Comparison of ENCODE assay signal across 8 mouse cellular contexts in genomic region chr4:62560963-62561629, GRCm38 (mm10). TPM values are rescaled to one million over a fixed set of nuclear protein-coding genes. Genes with fewer than 3 reads are reported as not detected.
DNase-seq lines count a peak whose midpoint lies in the region; ATAC-seq and TF ChIP-seq lines count a peak whose summit lies in the region.

No protein-coding gene starts in this region.

- no peak overlapping the region for H3K4me3 ChIP-seq in heart, embryonic 12.5 days
- no peak overlapping the region for H3K4me3 ChIP-seq in forebrain, postnatal 0 days (ENCODE audit: low read depth, low read length)
- no peak overlapping the region for H3K4me3 ChIP-seq in hindbrain, postnatal 0 days (ENCODE audit: low read length)
- H3K4me3 ChIP-seq in midbrain, embryonic 11.5 days (ENCODE audit: low read depth, low read length), result no peak overlapping the region

- H3K4me2 ChIP-seq in heart, embryonic 12.5 days, result no peak overlapping the region
- H3K4me2 ChIP-seq in forebrain, postnatal 0 days (ENCODE audit: low read depth), result 0 out of 2 replicates have a peak overlapping the region, but pooled peaks have one; percentile 14
- H3K4me2 ChIP-seq in hindbrain, postnatal 0 days (ENCODE audit: low read depth, low read length), result no peak overlapping the region
- no peak overlapping the region for H3K4me2 ChIP-seq in midbrain, embryonic 11.5 days

- peaks cover 32% of the 10 kb centered on the region for H3K4me1 ChIP-seq in heart, embryonic 12.5 days (replicated peaks)
- no peaks in the 10 kb centered on the region; the same call in 1 of the 2 replicates for H3K4me1 ChIP-seq in forebrain, postnatal 0 days (ENCODE audit: insufficient read depth)
- no peaks in the 10 kb centered on the region for H3K4me1 ChIP-seq in hindbrain, postnatal 0 days (ENCODE audit: insufficient read depth, low read length)
- no peaks in the 10 kb centered on the region for H3K4me1 ChIP-seq in midbrain, embryonic 11.5 days (ENCODE audit: control insufficient read depth, insufficient read depth, low read length)

- WGBS in heart, embryonic 12.5 days, result 21% methylated on average over 4 of the region's 4 CpGs
- 23% methylated on average over 4 of the region's 4 CpGs for WGBS in forebrain, postnatal 0 days
- 24% methylated on average over 4 of the region's 4 CpGs for WGBS in hindbrain, postnatal 0 days
- WGBS in midbrain, embryonic 11.5 days, result 25% methylated on average over 4 of the region's 4 CpGs

- no peaks in the 10 kb centered on the region for H3K36me3 ChIP-seq in heart, embryonic 12.5 days
- H3K36me3 ChIP-seq in forebrain, postnatal 0 days (ENCODE audit: insufficient read depth), result no peaks in the 10 kb centered on the region
- no peaks in the 10 kb centered on the region for H3K36me3 ChIP-seq in hindbrain, postnatal 0 days (ENCODE audit: insufficient read depth, low read length)
- H3K36me3 ChIP-seq in midbrain, embryonic 11.5 days (ENCODE audit: control insufficient read depth, insufficient read depth, low read length), result no peaks in the 10 kb centered on the region

- no peak overlapping the region for H3K9ac ChIP-seq in heart, embryonic 12.5 days
- 0 out of 2 replicates have a peak overlapping the region, but pooled peaks have one; percentile 4 for H3K9ac ChIP-seq in forebrain, postnatal 0 days
- H3K9ac ChIP-seq in hindbrain, postnatal 0 days (replicated peaks; ENCODE audit: low read length), result no peak overlapping the region
- H3K9ac ChIP-seq in midbrain, embryonic 11.5 days (ENCODE audit: low read length), result 0 out of 2 replicates have a peak overlapping the region, but pooled peaks have one; percentile 20

- ATAC-seq in heart, embryonic 12.5 days (ENCODE audit: insufficient number of reproducible peaks, low FRiP score), result no peak
- peak; percentile 87 for ATAC-seq in forebrain, postnatal 0 days
- peak; percentile 81 for ATAC-seq in hindbrain, postnatal 0 days
- ATAC-seq in midbrain, embryonic 11.5 days (ENCODE audit: low FRiP score), result peak; percentile 83

- peak; percentile 80 to 88 for DNase-seq in heart, adult 18-20 months
- peak; percentile 57 for DNase-seq in cerebellum, adult 11-12 months
- peak; percentile 90 for DNase-seq in forebrain, postnatal 0 days
- DNase-seq in hindbrain, postnatal 0 days (ENCODE audit: low spot score), result peak; percentile 93
- peak; percentile 75 to 82 for DNase-seq in left cerebral cortex, adult 18-20 months (ENCODE audit: low spot score in 2 of 2)
- peak; percentile 96 for DNase-seq in midbrain, embryonic 11.5 days (ENCODE audit: low spot score, missing footprints)
- DNase-seq in right cerebral cortex, postnatal 36 days (ENCODE audit: low spot score in 2 of 2), result peak; percentile 33 to 61

- H3K27me3 ChIP-seq in heart, embryonic 12.5 days (replicated peaks), result peaks cover 68% of the 10 kb centered on the region
- H3K27me3 ChIP-seq in forebrain, postnatal 0 days (ENCODE audit: insufficient read depth, low read length), result no peaks in the 10 kb centered on the region
- no peaks in the 10 kb centered on the region for H3K27me3 ChIP-seq in hindbrain, postnatal 0 days (ENCODE audit: insufficient read depth, low read length)
- no peaks in the 10 kb centered on the region for H3K27me3 ChIP-seq in midbrain, embryonic 11.5 days (ENCODE audit: control insufficient read depth, insufficient read depth, low read length)

- TF ChIP-seq CTCF in forebrain, postnatal 0 days (IDR thresholded peaks at IDR 0.05; ENCODE audit: low read depth), result peak; percentile 92
- peak; percentile 87 for TF ChIP-seq CTCF in hindbrain, postnatal 0 days (IDR thresholded peaks at IDR 0.05; ENCODE audit: low read depth)

- H3K9me3 ChIP-seq in heart, embryonic 12.5 days (replicated peaks), result no peaks in the 10 kb centered on the region
- H3K9me3 ChIP-seq in forebrain, postnatal 0 days (ENCODE audit: low read length), result no peaks in the 10 kb centered on the region
- H3K9me3 ChIP-seq in hindbrain, postnatal 0 days (ENCODE audit: low read length), result no peaks in the 10 kb centered on the region
- H3K9me3 ChIP-seq in midbrain, embryonic 11.5 days (ENCODE audit: control insufficient read depth, low read length), result no peaks in the 10 kb centered on the region

- H3K27ac ChIP-seq in heart, embryonic 12.5 days (ENCODE audit: poor library complexity, severe bottlenecking), result no peak overlapping the region
- H3K27ac ChIP-seq in forebrain, postnatal 0 days (ENCODE audit: low read depth, low read length), result no peak overlapping the region
- H3K27ac ChIP-seq in hindbrain, postnatal 0 days, result no peak overlapping the region
- no peak overlapping the region for H3K27ac ChIP-seq in midbrain, embryonic 11.5 days (ENCODE audit: low read depth, low read length)

RNA-seq across cellular contexts. Expression of gene Rgs3, which starts 1.4 kb away (rescaled TPM):
- 10 to 100 TPM; 21.5 to 25.9 TPM for total RNA-seq in heart, adult 18-20 months (2021)
- polyA plus RNA-seq in heart, embryonic 12.5 days (2016; fragmentation: Nextera tagmentation; extraction: Ambion mirVana), result 60.5 and 73.7 TPM in 2 replicates
- total RNA-seq in forebrain, postnatal 0 days (2014; rRNA removed), result 56.1 and 63.5 TPM in 2 replicates
- polyA plus RNA-seq in forebrain, postnatal 0 days (2015; fragmentation: Nextera tagmentation; extraction: Ambion mirVana), result 34.7 and 47.3 TPM in 2 replicates
- total RNA-seq in hindbrain, postnatal 0 days (2014; rRNA removed), result 71.0 and 71.9 TPM in 2 replicates
- polyA plus RNA-seq in hindbrain, postnatal 0 days (2015; fragmentation: Nextera tagmentation; extraction: Ambion mirVana), result 44.3 and 44.6 TPM in 2 replicates
- total RNA-seq in left cerebral cortex, adult 18-20 months (2021), result 10 to 100 TPM; 25.7 TPM
- 22.3 and 23.9 TPM in 2 replicates for polyA plus RNA-seq in midbrain, embryonic 11.5 days (2014; fragmentation: Nextera tagmentation; extraction: Ambion mirVana)

RNA-seq across cellular contexts. Expression of gene 4933430I17Rik, which starts 35.9 kb away (rescaled TPM):
- total RNA-seq in heart, adult 18-20 months (2021), result not detected
- polyA plus RNA-seq in heart, embryonic 12.5 days (2016; fragmentation: Nextera tagmentation; extraction: Ambion mirVana), result 0.31 and 0.43 TPM in 2 replicates
- total RNA-seq in forebrain, postnatal 0 days (2014; rRNA removed), result 0.31 and 0.38 TPM in 2 replicates
- polyA plus RNA-seq in forebrain, postnatal 0 days (2015; fragmentation: Nextera tagmentation; extraction: Ambion mirVana), result 0.50 and 0.72 TPM in 2 replicates
- 1.0 TPM in 1 of 2 replicates, not detected in the other for total RNA-seq in hindbrain, postnatal 0 days (2014; rRNA removed)
- 0.74 and 0.83 TPM in 2 replicates for polyA plus RNA-seq in hindbrain, postnatal 0 days (2015; fragmentation: Nextera tagmentation; extraction: Ambion mirVana)
- total RNA-seq in left cerebral cortex, adult 18-20 months (2021), result under 1 TPM; 0.46 to 0.80 TPM
- 1.1 and 1.8 TPM in 2 replicates for polyA plus RNA-seq in midbrain, embryonic 11.5 days (2014; fragmentation: Nextera tagmentation; extraction: Ambion mirVana)

RNA-seq across cellular contexts. Expression of gene Pole3, which starts 36.2 kb away (rescaled TPM):
- total RNA-seq in heart, adult 18-20 months (2021), result 10 to 100 TPM; 17.7 to 19.5 TPM
- polyA plus RNA-seq in heart, embryonic 12.5 days (2016; fragmentation: Nextera tagmentation; extraction: Ambion mirVana), result 53.6 and 59.9 TPM in 2 replicates
- total RNA-seq in forebrain, postnatal 0 days (2014; rRNA removed), result 29.1 and 36.6 TPM in 2 replicates
- 52.2 and 68.3 TPM in 2 replicates for polyA plus RNA-seq in forebrain, postnatal 0 days (2015; fragmentation: Nextera tagmentation; extraction: Ambion mirVana)
- 19.0 and 25.1 TPM in 2 replicates for total RNA-seq in hindbrain, postnatal 0 days (2014; rRNA removed)
- 66.5 and 70.0 TPM in 2 replicates for polyA plus RNA-seq in hindbrain, postnatal 0 days (2015; fragmentation: Nextera tagmentation; extraction: Ambion mirVana)
- 10 to 100 TPM; 23.4 to 23.9 TPM for total RNA-seq in left cerebral cortex, adult 18-20 months (2021)
- polyA plus RNA-seq in midbrain, embryonic 11.5 days (2014; fragmentation: Nextera tagmentation; extraction: Ambion mirVana), result 137 TPM in 2 replicates

RNA-seq across cellular contexts. Expression of gene Alad, which starts 41.4 kb away (rescaled TPM):
- 10 to 100 TPM; 75.4 to 87.1 TPM for total RNA-seq in heart, adult 18-20 months (2021)
- polyA plus RNA-seq in heart, embryonic 12.5 days (2016; fragmentation: Nextera tagmentation; extraction: Ambion mirVana), result 74.3 and 80.0 TPM in 2 replicates
- total RNA-seq in forebrain, postnatal 0 days (2014; rRNA removed), result 35.8 and 37.6 TPM in 2 replicates
- polyA plus RNA-seq in forebrain, postnatal 0 days (2015; fragmentation: Nextera tagmentation; extraction: Ambion mirVana), result 74.7 and 74.9 TPM in 2 replicates
- total RNA-seq in hindbrain, postnatal 0 days (2014; rRNA removed), result 50.4 and 50.9 TPM in 2 replicates
- 69.3 and 70.5 TPM in 2 replicates for polyA plus RNA-seq in hindbrain, postnatal 0 days (2015; fragmentation: Nextera tagmentation; extraction: Ambion mirVana)
- total RNA-seq in left cerebral cortex, adult 18-20 months (2021), result 10 to 100 TPM; 36.4 to 41.0 TPM
- polyA plus RNA-seq in midbrain, embryonic 11.5 days (2014; fragmentation: Nextera tagmentation; extraction: Ambion mirVana), result 86.8 and 90.8 TPM in 2 replicates

RNA-seq across cellular contexts. Expression of gene Hdhd3, which starts 57.8 kb away (rescaled TPM):
- 1 to 10 TPM; 3.4 to 4.0 TPM for total RNA-seq in heart, adult 18-20 months (2021)
- 7.0 and 8.0 TPM in 2 replicates for polyA plus RNA-seq in heart, embryonic 12.5 days (2016; fragmentation: Nextera tagmentation; extraction: Ambion mirVana)
- total RNA-seq in forebrain, postnatal 0 days (2014; rRNA removed), result 3.5 and 6.6 TPM in 2 replicates
- 4.4 and 4.6 TPM in 2 replicates for polyA plus RNA-seq in forebrain, postnatal 0 days (2015; fragmentation: Nextera tagmentation; extraction: Ambion mirVana)
- 4.1 and 5.1 TPM in 2 replicates for total RNA-seq in hindbrain, postnatal 0 days (2014; rRNA removed)
- 5.8 and 6.8 TPM in 2 replicates for polyA plus RNA-seq in hindbrain, postnatal 0 days (2015; fragmentation: Nextera tagmentation; extraction: Ambion mirVana)
- 1 to 10 TPM; 8.9 to 9.0 TPM for total RNA-seq in left cerebral cortex, adult 18-20 months (2021)
- polyA plus RNA-seq in midbrain, embryonic 11.5 days (2014; fragmentation: Nextera tagmentation; extraction: Ambion mirVana), result 10.8 and 12.1 TPM in 2 replicates

Comparison
In these comparisons a context has a peak if more than half of its experiments do, and no peak if none do; other contexts are left out.
1. H3K9ac ChIP-seq: peak in forebrain, postnatal 0 days (single experiment) and midbrain, embryonic 11.5 days (single experiment); none in heart, embryonic 12.5 days (single experiment) and hindbrain, postnatal 0 days (single experiment).
2. Peak in every context shown above with its lines, with median percentiles within 50 percentile points of each other: DNase-seq.